In genomic region chr1:75435475-75436328, GRCm38 (mm10) we compare ENCODE assay signal across 8 mouse cellular contexts. TPM values are rescaled to one million over a fixed set of nuclear protein-coding genes. Genes with fewer than 3 reads are reported as not detected.
DNase-seq lines count a peak whose midpoint lies in the region; ATAC-seq and TF ChIP-seq lines count a peak whose summit lies in the region.

Gmppa (plus strand) TSS chr1:75435930.

- peak; percentile 89 for TF ChIP-seq POLR2A in testis, adult 2 months (IDR thresholded peaks at IDR 0.05; ENCODE audit: control insufficient read depth, low read depth, low read length)

- H3K27ac ChIP-seq in forebrain, embryonic 13.5 days: no peak within 1 kb of the TSS; the same call in 1 of the 2 replicates
- peak within 1 kb of the TSS; percentile 65 for H3K27ac ChIP-seq in heart, postnatal 0 days (ENCODE audit: low read depth)
- H3K27ac ChIP-seq in liver, embryonic 15.5 days (replicated peaks): 0 out of 2 replicates have a peak within 1 kb of the TSS, but pooled peaks have one; percentile 1
- H3K27ac ChIP-seq in neural tube, embryonic 12.5 days: no peak within 1 kb of the TSS
- H3K27ac ChIP-seq in testis, adult 2 months (ENCODE audit: control insufficient read depth, insufficient read depth, low read depth, low read length): peak within 1 kb of the TSS; percentile 75

- TF ChIP-seq CTCF in E14TG2a.4 (conservative IDR thresholded peaks at IDR 0.05; ENCODE audit: low read length): no peak
- TF ChIP-seq CTCF in heart, postnatal 0 days (IDR thresholded peaks at IDR 0.05; ENCODE audit: low read depth): no peak
- no peak for TF ChIP-seq CTCF in testis, adult 2 months (IDR thresholded peaks at IDR 0.05; ENCODE audit: control insufficient read depth, insufficient read depth, insufficient replicate concordance, low read depth, low read length)

- H3K9me3 ChIP-seq in E14TG2a.4 (ENCODE audit: low read length): no peaks in the 10 kb centered on the region
- no peaks in the 10 kb centered on the region for H3K9me3 ChIP-seq in forebrain, embryonic 13.5 days (replicated peaks)
- no peaks in the 10 kb centered on the region for H3K9me3 ChIP-seq in heart, postnatal 0 days (replicated peaks; ENCODE audit: control insufficient read depth, low read length)
- no peaks in the 10 kb centered on the region for H3K9me3 ChIP-seq in liver, embryonic 15.5 days (replicated peaks)
- H3K9me3 ChIP-seq in neural tube, embryonic 12.5 days: no peaks in the 10 kb centered on the region

- peaks cover 35% of the 10 kb centered on the region for H3K4me1 ChIP-seq in E14TG2a.4 (replicated peaks; ENCODE audit: low read depth, low read length)
- peaks cover 14% of the 10 kb centered on the region for H3K4me1 ChIP-seq in forebrain, embryonic 13.5 days
- H3K4me1 ChIP-seq in heart, postnatal 0 days (ENCODE audit: control insufficient read depth, insufficient read depth): 0 out of 2 replicates have a peak, but pooled peaks cover 8% of the 10 kb centered on the region
- H3K4me1 ChIP-seq in liver, embryonic 15.5 days (replicated peaks): peaks cover 20% of the 10 kb centered on the region
- peaks cover 24% of the 10 kb centered on the region for H3K4me1 ChIP-seq in neural tube, embryonic 12.5 days
- H3K4me1 ChIP-seq in testis, adult 2 months (ENCODE audit: control insufficient read depth, insufficient read depth, low read length): peaks cover 10% of the 10 kb centered on the region

- peaks cover 22% of the 10 kb centered on the region for H3K27me3 ChIP-seq in E14TG2a.4 (ENCODE audit: insufficient read depth, low read length)
- H3K27me3 ChIP-seq in forebrain, embryonic 13.5 days: peaks cover 8% of the 10 kb centered on the region
- H3K27me3 ChIP-seq in heart, postnatal 0 days (ENCODE audit: control insufficient read depth, insufficient read depth, low read length): no peaks in the 10 kb centered on the region
- peaks cover 20% of the 10 kb centered on the region for H3K27me3 ChIP-seq in liver, embryonic 15.5 days
- H3K27me3 ChIP-seq in neural tube, embryonic 12.5 days (replicated peaks): no peaks in the 10 kb centered on the region
- no peaks in the 10 kb centered on the region for H3K27me3 ChIP-seq in testis, adult 2 months (ENCODE audit: control insufficient read depth, insufficient read depth, low read length)

- H3K4me3 ChIP-seq in E14TG2a.4 (replicated peaks; ENCODE audit: low read length): peak within 1 kb of the TSS; percentile 81
- H3K4me3 ChIP-seq in forebrain, embryonic 13.5 days: peak within 1 kb of the TSS; percentile 57
- peak within 1 kb of the TSS; percentile 66 for H3K4me3 ChIP-seq in heart, postnatal 0 days (ENCODE audit: low read depth, low read length)
- H3K4me3 ChIP-seq in liver, embryonic 15.5 days (replicated peaks): peak within 1 kb of the TSS; percentile 69
- peak within 1 kb of the TSS; percentile 57 for H3K4me3 ChIP-seq in neural tube, embryonic 12.5 days
- H3K4me3 ChIP-seq in testis, adult 2 months (ENCODE audit: control insufficient read depth, low read depth, low read length): peak within 1 kb of the TSS; percentile 94

- ATAC-seq in forebrain, embryonic 13.5 days: peak; percentile 92
- ATAC-seq in heart, postnatal 0 days (ENCODE audit: insufficient read depth, low read depth): peak; percentile 82
- peak; percentile 73 for ATAC-seq in liver, embryonic 15.5 days (ENCODE audit: insufficient read depth)
- ATAC-seq in neural tube, embryonic 12.5 days (ENCODE audit: low FRiP score, low read depth): peak; percentile 84

- TF ChIP-seq EP300 in heart, postnatal 0 days (IDR thresholded peaks at IDR 0.05; ENCODE audit: low read depth): no peak

- peak within 1 kb of the TSS; percentile 80 for H3K4me2 ChIP-seq in forebrain, embryonic 13.5 days
- H3K4me2 ChIP-seq in heart, postnatal 0 days (ENCODE audit: low read depth, low read length): peak within 1 kb of the TSS; percentile 80
- peak within 1 kb of the TSS; percentile 67 for H3K4me2 ChIP-seq in liver, embryonic 15.5 days
- H3K4me2 ChIP-seq in neural tube, embryonic 12.5 days (replicated peaks): peak within 1 kb of the TSS; percentile 74

- peak within 1 kb of the TSS; percentile 77 for H3K9ac ChIP-seq in forebrain, embryonic 13.5 days
- peak within 1 kb of the TSS; percentile 69 for H3K9ac ChIP-seq in heart, postnatal 0 days (replicated peaks; ENCODE audit: low read depth, low read length)
- peak within 1 kb of the TSS; percentile 64 for H3K9ac ChIP-seq in liver, embryonic 15.5 days
- H3K9ac ChIP-seq in neural tube, embryonic 12.5 days: peak within 1 kb of the TSS; percentile 62

- H3K36me3 ChIP-seq in E14TG2a.4 (ENCODE audit: insufficient read depth, low read length): peaks cover 32% of the 10 kb centered on the region
- H3K36me3 ChIP-seq in forebrain, embryonic 13.5 days (ENCODE audit: poor library complexity, severe bottlenecking): peaks cover 5% of the 10 kb centered on the region
- peaks cover 13% of the 10 kb centered on the region for H3K36me3 ChIP-seq in heart, postnatal 0 days (replicated peaks; ENCODE audit: control insufficient read depth, insufficient read depth, low read length)
- H3K36me3 ChIP-seq in liver, embryonic 15.5 days (replicated peaks): no peaks in the 10 kb centered on the region
- peaks cover 8% of the 10 kb centered on the region for H3K36me3 ChIP-seq in neural tube, embryonic 12.5 days
- H3K36me3 ChIP-seq in testis, adult 2 months (ENCODE audit: control insufficient read depth, insufficient read depth, low read length): no peaks in the 10 kb centered on the region

- WGBS in forebrain, embryonic 13.5 days: 7% methylated on average over 28 of the region's 28 CpGs
- WGBS in heart, postnatal 0 days: 6% methylated on average over 28 of the region's 28 CpGs
- WGBS in liver, embryonic 15.5 days (ENCODE audit: insufficient replicate concordance): 5% methylated on average over 28 of the region's 28 CpGs
- 6% methylated on average over 28 of the region's 28 CpGs for WGBS in neural tube, embryonic 12.5 days

- DNase-seq in c-Kit-positive CD71-negative TER-119-negative erythroid progenitor cells, embryonic 14.5 days (ENCODE audit: low read depth): peak; percentile 70
- DNase-seq in heart, postnatal 0 days (ENCODE audit: low spot score): peak; percentile 90
- peak; percentile 87 to 92 for DNase-seq in kidney, postnatal 36 days

RNA-seq across cellular contexts. Expression of gene Gmppa, which starts in this region (rescaled TPM):
- 53.7 and 62.7 TPM in 2 replicates for polyA plus RNA-seq in forebrain, embryonic 13.5 days (2015; fragmentation: Nextera tagmentation; extraction: Ambion mirVana)
- 74.7 and 85.2 TPM in 2 replicates for total RNA-seq in heart, postnatal 0 days (2014; rRNA removed; ENCODE audit: low replicate concordance)
- 47.4 and 55.9 TPM in 2 replicates for polyA plus RNA-seq in heart, postnatal 0 days (2015; fragmentation: Nextera tagmentation; extraction: Ambion mirVana)
- polyA plus RNA-seq in liver, embryonic 15.5 days (2015; fragmentation: Nextera tagmentation; extraction: Ambion mirVana): 33.8 and 35.2 TPM in 2 replicates
- polyA plus RNA-seq in neural tube, embryonic 12.5 days (2016; fragmentation: Nextera tagmentation; extraction: Ambion mirVana): 69.9 and 83.5 TPM in 2 replicates
- 96.2 and 98.2 TPM in 2 replicates for polyA plus RNA-seq in testis, adult 2 months (2012; rRNA removed)

Comparison
In these comparisons a context has a peak if more than half of its experiments do, and no peak if none do; other contexts are left out.
1. H3K27ac ChIP-seq: peak in heart, postnatal 0 days (single experiment), liver, embryonic 15.5 days (single experiment) and testis, adult 2 months (single experiment); none in forebrain, embryonic 13.5 days (single experiment) and neural tube, embryonic 12.5 days (single experiment).
2. Peak in every context shown above with its lines, with median percentiles within 50 percentile points of each other: H3K4me3 ChIP-seq, DNase-seq, ATAC-seq, H3K4me2 ChIP-seq and H3K9ac ChIP-seq.